Mouse (Mus musculus) hindbrain, embryonic 10.5 days (tissue): ENCODE results near the gene Ttyh1. TPM values are rescaled to one million over a fixed set of nuclear protein-coding genes. Genes with fewer than 3 reads are reported as not detected.
A peak's percentile ranks its signal among the peaks of the same experiment; 100 is the strongest.

ENCODE experiments used
- DNase-seq: peaks from one replicate; pipeline ENCODE4 v3.0.0-alpha.2; 2017; ENCODE audit warnings: low spot score
- H3K27ac ChIP-seq: fragments of 300-500 bp; sonication (generic); 2 replicates; pipeline ENCODE4 v1.5.1; 2016; ENCODE audit warnings: mild to moderate bottlenecking, moderate library complexity
- H3K27me3 ChIP-seq: fragments of 300-500 bp; sonication (generic); 2 replicates; pipeline ENCODE4 v1.6.1; 2016; ENCODE audit warnings: mild to moderate bottlenecking; ENCODE audit not compliant: poor library complexity, insufficient read depth, severe bottlenecking
- H3K36me3 ChIP-seq: fragments of 300-500 bp; sonication (generic); 2 replicates; pipeline ENCODE4 v1.6.1; 2016; ENCODE audit warnings: mild to moderate bottlenecking, moderate library complexity
- H3K4me1 ChIP-seq: fragments of 300-500 bp; sonication (generic); replicated peaks from 2 replicates; pipeline ENCODE4 v1.6.1; 2016; ENCODE audit warnings: mild to moderate bottlenecking
- H3K4me3 ChIP-seq: fragments of 300-500 bp; sonication (generic); 2 replicates; pipeline ENCODE4 v1.5.1; 2016; ENCODE audit warnings: mild to moderate bottlenecking, moderate library complexity
- H3K9me3 ChIP-seq: fragments of 300-500 bp; sonication (generic); 2 replicates; pipeline ENCODE4 v1.6.1; 2016; ENCODE audit warnings: mild to moderate bottlenecking, moderate library complexity
- WGBS: fragments of 180-500 bp; shearing (Covaris S2); methylation state at CpG from one replicate; pipeline ENCODE4 v1.1.7; 2016; 5-methylcytosine and 5-hydroxymethylcytosine counted together
- polyA plus RNA-seq: library from polyadenylated mRNA; unstranded; fragments of >200 nt; fragmentation: Nextera tagmentation; extraction: Ambion mirVana; gene quantifications from 2 replicates; pipeline ENCODE4 v1.2.1, GENCODE M21; 2016

Gene Ttyh1
- polyA plus RNA-seq, 1 experiment from 2014 or later: 67.4 TPM

DNA sequence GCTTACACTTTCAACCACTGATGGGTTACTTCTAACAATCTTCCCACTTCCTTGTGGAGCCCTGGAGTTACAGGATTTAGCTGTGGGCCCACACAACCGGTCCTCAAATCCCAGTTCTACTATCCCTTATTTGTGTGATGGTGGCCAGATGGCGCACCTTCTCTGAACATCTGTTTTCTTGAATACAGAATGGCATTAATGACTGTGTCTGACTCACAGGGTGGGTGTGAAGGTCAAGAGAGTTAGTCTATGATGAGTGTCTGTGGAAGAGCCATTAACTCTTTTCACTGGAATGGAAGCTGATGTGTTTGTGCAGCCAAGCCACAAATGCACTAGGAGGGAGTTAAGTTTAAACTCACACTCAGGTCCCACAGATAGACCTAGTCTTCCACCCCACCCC, 20.9 kb upstream of the Ttyh1 start:
- WGBS: 85% methylated on average over 2 of the region's 2 CpGs
- H3K27ac ChIP-seq: no peak overlapping the region
- H3K36me3 ChIP-seq: no peaks in the 10 kb centered on the region
- no peaks in the 10 kb centered on the region for H3K9me3 ChIP-seq
- no peaks in the 10 kb centered on the region for H3K4me1 ChIP-seq
- no peaks in the 10 kb centered on the region for H3K27me3 ChIP-seq
- H3K4me3 ChIP-seq: no peak overlapping the region
- DNase-seq: no peak

DNA sequence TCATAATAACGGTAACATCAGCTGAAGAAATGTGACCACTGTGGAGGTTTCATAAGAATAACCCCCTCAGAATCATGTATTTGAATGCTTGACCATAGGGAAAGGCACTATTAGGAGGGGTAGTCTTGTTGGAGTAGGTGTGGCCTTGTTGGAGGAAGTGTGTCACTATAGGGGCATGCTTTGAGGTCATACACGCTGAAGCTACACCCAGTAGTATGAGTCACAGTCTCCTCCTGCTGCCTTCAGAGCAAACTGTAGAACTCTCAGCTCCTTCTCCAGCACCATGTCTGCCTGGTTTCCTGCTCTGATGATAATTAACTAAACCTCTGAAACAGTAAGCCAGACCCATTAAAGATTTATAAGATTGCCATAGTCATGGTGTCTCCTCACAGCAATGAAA, 20.4 kb upstream of the Ttyh1 start:
- no peak for DNase-seq
- Histone ChIP-seq H3K27ac (no peak overlapping the region), H3K36me3 (no peaks in the 10 kb centered on the region), H3K27me3 (no peaks in the 10 kb centered on the region), H3K9me3 (no peaks in the 10 kb centered on the region), H3K4me3 (no peak overlapping the region), H3K4me1 (no peaks in the 10 kb centered on the region)
- WGBS: 81% methylated on average over 2 of the region's 2 CpGs

DNA sequence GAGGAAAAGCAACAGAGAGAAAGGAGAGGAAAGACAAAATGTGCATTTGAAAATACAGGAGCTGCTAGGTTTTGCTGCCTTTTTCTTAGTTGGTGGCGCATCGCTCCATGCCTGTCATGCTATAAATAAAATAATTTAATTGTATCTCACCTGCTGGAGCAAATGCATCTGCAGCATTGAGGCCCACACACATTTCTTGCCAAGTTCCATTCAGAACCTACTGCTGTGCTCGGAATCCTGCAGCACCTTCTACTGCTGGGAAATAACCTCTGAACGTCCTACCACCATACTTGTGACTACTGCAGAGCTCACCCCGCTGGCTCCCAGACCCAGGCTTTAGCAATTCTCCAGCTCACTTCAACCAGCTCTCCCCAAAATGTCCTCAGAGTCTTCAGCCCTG, 18.1 kb upstream of the Ttyh1 start:
- Histone ChIP-seq H3K4me3 (no peak overlapping the region), H3K4me1 (no peaks in the 10 kb centered on the region), H3K36me3 (no peaks in the 10 kb centered on the region), H3K27ac (no peak overlapping the region), H3K27me3 (no peaks in the 10 kb centered on the region), H3K9me3 (no peaks in the 10 kb centered on the region)
- DNase-seq: no peak
- 84% methylated on average over 5 of the region's 5 CpGs for WGBS

DNA sequence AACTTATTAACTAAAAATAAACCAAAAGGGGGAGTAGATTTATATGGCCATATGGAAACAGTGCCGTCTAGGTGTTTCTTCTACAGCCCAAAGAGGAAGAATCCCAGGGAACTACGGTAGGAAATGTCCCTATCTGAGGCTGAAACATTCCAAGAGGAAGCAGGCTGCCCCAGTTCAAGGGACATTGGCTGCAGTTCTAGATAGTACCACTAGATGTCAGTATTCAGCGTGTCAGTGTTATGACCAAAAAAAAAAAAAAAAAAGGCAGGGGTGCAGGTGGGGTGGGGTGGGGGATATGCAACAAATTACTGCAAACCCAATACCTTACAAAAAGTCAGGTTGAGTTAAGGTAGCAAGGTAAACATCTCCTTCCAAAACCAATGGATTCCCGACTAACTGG, 15.8 kb upstream of the Ttyh1 start:
- H3K9me3 ChIP-seq: no peaks in the 10 kb centered on the region
- 16% methylated on average over 4 of the region's 4 CpGs for WGBS

DNA sequence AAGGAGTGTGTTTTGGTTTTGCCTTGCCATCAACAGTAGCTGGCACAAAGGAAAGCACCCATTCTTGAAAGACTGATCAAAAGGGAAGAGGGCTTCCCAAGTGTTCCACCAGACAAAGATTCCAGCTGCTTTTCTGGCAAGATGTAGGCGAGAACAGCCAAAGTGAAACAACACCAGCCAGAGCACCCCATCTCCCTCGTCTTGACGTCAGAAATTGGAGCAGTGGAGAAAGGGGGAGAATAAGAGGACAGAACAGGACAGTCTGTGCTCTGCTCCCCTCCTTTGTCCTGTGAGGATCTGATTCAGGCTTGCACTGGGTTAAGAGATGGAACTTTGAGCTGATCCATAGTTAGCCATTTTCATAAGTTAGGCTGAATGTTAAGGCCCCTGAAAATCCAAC, 7.4 kb upstream of the Ttyh1 start:
- no peaks in the 10 kb centered on the region for H3K9me3 ChIP-seq
- no peak overlapping the region for H3K27ac ChIP-seq
- H3K4me3 ChIP-seq: no peak overlapping the region
- 60% methylated on average over 3 of the region's 3 CpGs for WGBS
- no peak for DNase-seq
- no peaks in the 10 kb centered on the region for H3K36me3 ChIP-seq
- no peaks in the 10 kb centered on the region for H3K27me3 ChIP-seq
- H3K4me1 ChIP-seq: no peaks in the 10 kb centered on the region

More for the DNA sequence above, 15.8 kb upstream of the Ttyh1 start:
- H3K27ac ChIP-seq: no peak overlapping the region
- H3K27me3 ChIP-seq: no peaks in the 10 kb centered on the region
- H3K4me3 ChIP-seq: no peak overlapping the region
- no peaks in the 10 kb centered on the region for H3K36me3 ChIP-seq
- DNase-seq: peak; percentile 15
- H3K4me1 ChIP-seq: no peaks in the 10 kb centered on the region

DNA sequence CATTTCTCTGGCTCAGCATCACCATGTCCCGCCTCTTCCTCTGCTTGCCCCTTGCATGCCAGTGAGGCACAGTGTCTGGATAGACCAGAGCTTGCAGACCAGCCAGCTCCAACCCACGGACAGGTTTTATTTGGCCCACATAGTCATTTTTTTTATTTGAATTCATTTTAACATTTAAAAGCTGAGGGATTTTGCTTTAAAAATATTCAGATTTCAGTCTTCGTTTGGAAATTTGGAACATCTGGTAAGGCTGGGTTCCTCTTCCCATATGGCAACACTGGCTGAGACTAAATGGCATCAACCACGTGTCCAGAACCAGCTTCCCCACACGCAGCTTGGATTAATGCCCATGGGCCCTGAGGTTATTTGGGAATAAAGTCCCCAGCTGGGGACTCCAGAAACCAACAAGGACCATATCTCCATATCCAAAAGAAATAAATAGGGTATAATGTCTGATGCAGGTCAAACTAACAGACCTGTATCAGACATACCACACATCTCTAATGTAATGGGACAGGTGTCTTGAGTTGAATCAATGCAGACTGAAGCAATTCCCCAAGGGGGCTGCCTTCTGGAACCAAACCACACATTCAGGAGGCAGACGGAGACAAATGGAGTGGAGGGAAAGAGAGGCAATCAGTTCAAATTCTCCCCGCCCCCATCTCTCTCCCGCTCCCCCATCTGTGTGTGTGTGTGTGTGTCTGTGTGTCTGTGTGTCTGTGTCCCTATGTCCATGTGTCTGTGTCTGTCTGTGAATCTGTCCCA, 2.0 kb upstream of the Ttyh1 start:
- no peak overlapping the region for H3K4me3 ChIP-seq
- H3K36me3 ChIP-seq: no peaks in the 10 kb centered on the region
- 71% methylated on average over 8 of the region's 8 CpGs for WGBS
- no peak overlapping the region for H3K27ac ChIP-seq
- H3K4me1 ChIP-seq: peaks cover 33% of the 10 kb centered on the region
- H3K9me3 ChIP-seq: no peaks in the 10 kb centered on the region
- no peak for DNase-seq
- H3K27me3 ChIP-seq: peaks cover 12% of the 10 kb centered on the region; the same call in 1 of the 2 replicates

DNA sequence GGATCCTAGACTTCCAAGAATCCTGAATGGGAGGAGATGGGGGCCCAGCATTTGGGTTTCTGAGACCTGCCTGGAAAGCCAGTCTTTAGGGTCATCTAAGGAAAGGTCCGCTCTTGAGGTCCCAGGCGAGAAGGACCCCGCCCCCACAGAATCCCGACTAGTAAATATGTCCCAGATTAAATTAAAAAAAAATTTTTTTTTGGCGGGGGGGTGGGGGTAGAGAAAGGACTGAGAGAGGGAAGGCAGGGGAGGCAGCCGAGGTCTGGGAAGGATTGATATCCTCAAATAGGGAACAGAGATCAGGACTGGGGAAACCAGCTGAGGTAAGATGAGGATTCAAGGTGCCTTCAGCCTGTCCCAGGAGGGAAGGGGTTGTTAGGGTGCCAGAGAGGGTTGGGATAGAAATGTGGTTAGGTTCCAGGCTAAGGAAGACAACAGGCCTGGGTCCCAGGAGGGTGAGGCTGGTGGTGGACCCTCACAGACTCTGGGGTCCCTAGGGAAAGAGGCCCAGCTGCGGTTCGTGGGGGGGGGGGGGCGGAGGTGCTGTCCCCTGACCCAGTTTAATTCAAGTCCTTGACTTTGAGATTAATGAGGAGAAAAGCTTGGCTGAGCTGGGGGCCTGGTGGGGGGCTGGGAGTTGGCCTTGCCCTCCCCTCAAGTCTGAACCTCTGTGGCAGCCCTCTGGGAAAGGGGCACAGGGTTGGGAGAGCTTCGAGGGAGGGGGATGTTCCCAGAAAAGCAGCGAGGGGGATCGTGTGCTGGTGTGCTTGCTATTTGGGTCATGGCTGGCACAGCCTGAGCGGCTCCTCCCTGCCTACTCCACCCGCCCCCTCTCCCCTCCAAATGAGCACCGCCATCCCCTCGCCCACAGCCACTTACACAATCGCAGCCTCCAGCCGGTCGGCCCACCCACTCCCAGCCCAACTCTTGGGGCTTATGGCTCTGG, 1.0 kb downstream of the Ttyh1 start:
- Histone ChIP-seq H3K36me3 (peaks cover 1% of the 10 kb centered on the region; the same call in 1 of the 2 replicates), H3K27me3 (peaks cover 16% of the 10 kb centered on the region; the same call in 1 of the 2 replicates), H3K4me3 (peak overlapping the region; percentile 68), H3K9me3 (no peaks in the 10 kb centered on the region), H3K4me1 (peaks cover 63% of the 10 kb centered on the region), H3K27ac (peak overlapping the region; percentile 89)
- WGBS: 13% methylated on average over 18 of the region's 19 CpGs
- no peak for DNase-seq

DNA sequence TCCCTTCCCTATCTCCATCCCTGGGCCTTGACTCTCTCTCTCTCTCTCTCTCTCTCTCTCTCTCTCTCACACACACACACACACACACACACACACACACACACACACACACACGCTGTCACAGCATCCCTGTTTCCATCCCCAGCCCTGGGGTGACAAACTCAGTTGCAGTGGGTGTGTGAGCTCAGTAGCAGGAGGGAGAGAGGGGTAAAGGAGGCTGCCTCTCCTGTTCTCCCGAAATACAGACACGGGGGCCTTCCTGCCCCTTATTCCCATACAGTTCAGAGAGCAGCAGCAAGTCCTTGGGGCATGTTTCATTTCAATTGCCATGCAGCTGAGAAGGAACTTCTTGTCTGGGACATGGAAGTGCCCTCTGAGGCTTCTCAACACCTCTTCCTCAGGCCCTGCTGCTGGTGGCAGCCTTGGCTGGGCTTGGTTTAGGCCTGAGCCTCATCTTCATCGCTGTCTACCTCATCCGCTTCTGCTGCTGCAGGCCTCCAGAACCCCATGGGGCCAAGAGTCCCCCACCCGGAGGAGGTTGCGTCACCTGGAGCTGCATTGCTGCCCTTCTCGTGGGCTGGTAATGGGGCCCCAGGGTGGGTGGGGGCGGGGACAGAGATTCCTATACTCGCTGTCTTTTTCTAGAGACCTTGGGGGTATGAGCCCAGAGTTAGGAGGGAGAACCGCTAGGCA, 3.0 kb downstream of the Ttyh1 start:
- WGBS: 51% methylated on average over 11 of the region's 11 CpGs
- Histone ChIP-seq H3K27me3 (peaks cover 16% of the 10 kb centered on the region; the same call in 1 of the 2 replicates), H3K9me3 (0 out of 2 replicates have a peak, but pooled peaks cover 3% of the 10 kb centered on the region), H3K36me3 (peaks cover 21% of the 10 kb centered on the region), H3K27ac (peak overlapping the region; percentile 89), H3K4me1 (peaks cover 69% of the 10 kb centered on the region), H3K4me3 (peak overlapping the region; percentile 68)
- DNase-seq: no peak

DNA sequence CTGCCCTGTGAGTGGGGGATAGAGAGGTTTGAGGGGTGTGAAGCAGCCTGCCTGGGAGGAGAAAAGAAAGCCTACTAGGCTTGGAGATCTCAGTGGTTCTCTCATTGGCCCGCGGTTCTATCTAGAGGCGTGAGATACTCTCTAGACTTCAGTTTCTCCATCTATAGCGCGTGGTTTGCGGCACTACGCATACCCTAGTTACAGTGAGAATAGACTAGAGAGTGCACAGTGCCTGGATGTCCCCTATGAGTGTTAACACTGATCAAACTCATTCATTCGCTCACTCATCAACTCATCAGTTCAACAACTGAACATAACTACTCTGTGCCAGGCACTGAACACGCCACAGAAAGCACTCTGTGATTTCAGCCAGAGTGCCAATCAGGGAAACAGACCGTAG, 3.6 kb downstream of the Ttyh1 start:
- Histone ChIP-seq H3K9me3 (0 out of 2 replicates have a peak, but pooled peaks cover 3% of the 10 kb centered on the region), H3K4me3 (peak overlapping the region; percentile 68)

DNA sequence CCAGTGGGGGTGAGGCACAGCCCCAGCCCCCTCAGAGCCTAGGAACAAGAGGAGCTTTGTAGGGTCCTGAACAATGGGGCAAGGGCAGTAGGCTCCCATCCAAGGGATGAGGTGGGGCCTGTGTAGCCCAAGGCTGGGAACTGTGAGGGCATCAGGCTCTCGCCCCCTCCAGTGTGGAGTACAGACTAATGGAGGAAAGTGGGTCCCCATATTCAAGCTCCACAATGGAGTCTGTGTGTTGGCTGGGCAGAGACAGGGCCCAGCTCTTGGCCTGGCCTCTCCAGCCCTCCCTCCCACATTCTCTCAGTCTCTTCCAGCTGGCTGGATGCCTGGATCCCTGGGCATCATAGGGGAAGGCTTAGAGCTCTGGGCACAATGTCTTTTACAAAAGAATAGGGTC, 4.5 kb downstream of the Ttyh1 start:
- peak; percentile 55 for DNase-seq
- peaks cover 69% of the 10 kb centered on the region for H3K4me1 ChIP-seq
- H3K36me3 ChIP-seq: peaks cover 35% of the 10 kb centered on the region
- H3K4me3 ChIP-seq: peak overlapping the region; percentile 68
- 0 out of 2 replicates have a peak, but pooled peaks cover 3% of the 10 kb centered on the region for H3K9me3 ChIP-seq
- WGBS: 16% methylated on average over 1 of the region's 1 CpGs
- peak overlapping the region; percentile 89 for H3K27ac ChIP-seq
- peaks cover 16% of the 10 kb centered on the region; the same call in 1 of the 2 replicates for H3K27me3 ChIP-seq

More for the DNA sequence above, 3.6 kb downstream of the Ttyh1 start:
- Histone ChIP-seq H3K4me1 (peaks cover 69% of the 10 kb centered on the region), H3K27me3 (peaks cover 16% of the 10 kb centered on the region; the same call in 1 of the 2 replicates), H3K36me3 (peaks cover 26% of the 10 kb centered on the region), H3K27ac (peak overlapping the region; percentile 89)
- no peak for DNase-seq
- WGBS: 83% methylated on average over 10 of the region's 10 CpGs

DNA sequence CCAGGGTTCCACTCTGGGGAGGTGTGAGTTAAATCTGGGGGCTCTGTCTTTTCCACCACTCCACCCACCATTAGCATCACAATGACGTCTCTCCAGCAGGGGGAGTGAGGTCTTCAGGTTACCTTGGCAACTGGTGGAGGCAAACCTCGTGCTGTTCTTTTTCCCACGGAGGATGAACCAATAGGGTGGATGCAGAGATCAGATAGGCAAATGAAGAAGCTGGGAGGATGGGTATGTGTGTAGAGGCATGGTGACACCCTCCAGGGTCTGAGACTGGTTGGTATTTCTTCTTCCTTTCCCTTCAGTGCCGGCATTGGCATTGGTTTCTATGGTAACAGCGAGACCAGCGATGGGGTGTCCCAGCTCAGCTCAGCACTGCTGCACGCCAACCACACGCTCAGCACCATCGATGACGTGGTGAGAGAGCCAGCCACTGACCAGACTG, 5.1 kb downstream of the Ttyh1 start:
- under 1% methylated on average over 10 of the region's 10 CpGs for WGBS
- Histone ChIP-seq H3K9me3 (0 out of 2 replicates have a peak, but pooled peaks cover 3% of the 10 kb centered on the region), H3K4me1 (peaks cover 65% of the 10 kb centered on the region), H3K4me3 (peak overlapping the region; percentile 68), H3K27me3 (peaks cover 15% of the 10 kb centered on the region; the same call in 1 of the 2 replicates), H3K36me3 (peaks cover 41% of the 10 kb centered on the region), H3K27ac (peak overlapping the region; percentile 89)
- peak; percentile 80 for DNase-seq

DNA sequence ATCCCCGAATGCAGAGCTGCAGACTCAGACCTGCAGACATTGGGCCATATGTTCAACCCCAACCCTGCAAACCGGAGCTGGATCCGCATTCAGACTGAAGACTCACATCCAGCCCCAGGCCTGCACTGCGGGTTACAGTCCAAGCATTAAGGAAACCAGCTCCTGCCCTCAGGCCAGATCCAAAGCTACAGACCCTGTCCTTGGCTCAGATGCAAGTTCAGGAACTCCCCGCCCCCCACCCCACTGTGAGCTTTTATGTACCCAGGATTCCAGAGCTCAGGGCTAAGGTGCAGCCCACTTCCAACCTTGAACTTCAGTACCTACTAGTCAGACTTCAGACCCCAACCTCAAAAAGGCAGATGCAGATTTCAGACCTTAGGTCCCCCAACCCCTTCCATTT, 5.6 kb downstream of the Ttyh1 start:
- Histone ChIP-seq H3K9me3 (0 out of 2 replicates have a peak, but pooled peaks cover 3% of the 10 kb centered on the region), H3K27me3 (peaks cover 11% of the 10 kb centered on the region; the same call in 1 of the 2 replicates), H3K27ac (peak overlapping the region; percentile 89), H3K36me3 (peaks cover 46% of the 10 kb centered on the region), H3K4me1 (peaks cover 60% of the 10 kb centered on the region), H3K4me3 (peak overlapping the region; percentile 68)
- no peak for DNase-seq
- 12% methylated on average over 5 of the region's 5 CpGs for WGBS
